Mouse (Mus musculus) CD8-positive naive resting alpha-beta T cell, adult 2 months (primary cell): ENCODE data around the gene Dock6.
A peak's percentile ranks its signal among the peaks of the same experiment; 100 is the strongest.
"Not testable (repeated sequence)": the region's sequence is repeated elsewhere in the genome, so short reads cannot be mapped to it uniquely, and the experiment has no call there.

ENCODE experiments used
- DNase-seq, 2 experiments: peaks; one replicate each; pipeline ENCODE4 v3.0.0; 2022; ENCODE audit warnings: low read depth in 2 of 2, low spot score in 2 of 2

Dock6 gene

GRCm38 (mm10) chr9:21816716-21817305, 35.6 kb downstream of the Dock6 start:
- DNase-seq: no peak

DNA sequence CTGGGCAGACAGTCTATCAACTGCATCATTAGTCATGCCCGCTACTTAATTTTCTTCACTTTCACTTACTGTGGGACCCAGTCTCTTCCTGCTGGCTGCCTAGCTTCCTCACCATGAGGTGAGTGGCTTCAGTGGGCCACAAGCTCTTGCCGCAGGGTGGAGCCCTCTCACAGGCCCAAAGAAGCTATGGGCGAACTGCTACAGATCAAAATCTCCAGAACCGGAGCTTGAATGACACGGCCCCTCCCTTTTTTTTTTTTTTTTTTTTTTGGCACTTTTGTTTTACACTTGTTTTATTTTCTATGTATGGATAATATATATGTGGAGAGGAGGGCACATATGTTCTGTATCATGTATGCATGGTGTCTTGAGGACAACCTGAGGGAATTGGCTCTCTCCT, 41.3 kb downstream of the Dock6 start:
- DNase-seq: no peak

DNA sequence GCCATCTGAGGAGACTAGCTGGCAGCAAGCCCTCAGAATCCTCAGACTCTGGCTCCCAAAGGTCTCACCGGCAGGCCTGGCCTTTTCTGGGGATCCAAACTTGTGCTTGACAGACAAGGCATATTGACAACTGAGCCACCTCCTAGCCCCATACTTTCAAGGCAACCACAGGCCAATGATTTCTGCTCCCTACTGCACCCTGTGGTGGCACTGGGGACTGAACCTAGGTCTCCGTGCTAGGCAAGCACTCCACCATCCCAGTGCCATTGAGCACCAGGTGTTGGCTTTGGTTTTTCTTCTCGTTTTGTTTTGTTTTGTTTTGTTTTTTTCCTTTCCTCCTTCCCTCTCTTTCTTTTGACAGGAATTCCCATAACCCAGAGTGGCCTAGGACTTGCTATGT, 43.9 kb downstream of the Dock6 start:
- no peak for DNase-seq

DNA sequence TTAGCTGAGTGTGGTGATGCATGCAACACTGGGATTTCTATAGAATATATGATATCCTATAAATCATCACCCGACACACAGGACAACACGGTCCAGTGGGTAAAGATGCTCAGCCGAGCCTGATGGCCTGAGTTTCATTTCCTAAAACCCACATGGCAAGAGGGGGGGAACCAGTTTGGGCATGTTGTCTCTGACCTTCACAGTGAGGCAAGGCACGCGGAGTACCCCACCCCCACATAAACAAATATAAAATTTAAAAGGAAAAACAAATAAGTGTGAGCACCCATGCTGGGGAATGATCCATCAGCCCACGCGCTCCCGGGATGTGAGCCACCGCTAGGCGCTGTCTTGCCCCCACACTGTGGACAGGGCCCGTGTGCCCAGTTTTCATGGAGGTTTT, 45.5 kb downstream of the Dock6 start:
- no peak for DNase-seq

DNA sequence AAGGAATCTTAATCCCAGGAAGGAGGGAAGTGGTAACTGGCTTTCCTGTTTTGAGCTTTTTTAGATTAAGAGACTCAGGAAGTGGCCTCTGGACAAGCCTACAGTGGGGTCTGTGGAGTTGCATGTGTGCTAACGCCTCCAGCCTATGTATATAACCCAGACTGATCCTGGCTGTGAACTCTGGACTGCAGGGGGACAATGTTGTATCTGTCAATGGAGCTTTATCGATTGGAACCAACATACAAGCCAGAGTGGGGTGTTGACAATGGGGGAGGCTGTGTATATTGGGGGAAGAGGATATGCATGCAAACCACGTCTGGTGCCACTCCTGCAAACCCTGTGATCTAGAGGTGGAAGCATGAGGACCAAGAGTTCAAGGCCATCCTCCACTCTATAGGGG, 46.1 kb downstream of the Dock6 start:
- DNase-seq: no peak

DNA sequence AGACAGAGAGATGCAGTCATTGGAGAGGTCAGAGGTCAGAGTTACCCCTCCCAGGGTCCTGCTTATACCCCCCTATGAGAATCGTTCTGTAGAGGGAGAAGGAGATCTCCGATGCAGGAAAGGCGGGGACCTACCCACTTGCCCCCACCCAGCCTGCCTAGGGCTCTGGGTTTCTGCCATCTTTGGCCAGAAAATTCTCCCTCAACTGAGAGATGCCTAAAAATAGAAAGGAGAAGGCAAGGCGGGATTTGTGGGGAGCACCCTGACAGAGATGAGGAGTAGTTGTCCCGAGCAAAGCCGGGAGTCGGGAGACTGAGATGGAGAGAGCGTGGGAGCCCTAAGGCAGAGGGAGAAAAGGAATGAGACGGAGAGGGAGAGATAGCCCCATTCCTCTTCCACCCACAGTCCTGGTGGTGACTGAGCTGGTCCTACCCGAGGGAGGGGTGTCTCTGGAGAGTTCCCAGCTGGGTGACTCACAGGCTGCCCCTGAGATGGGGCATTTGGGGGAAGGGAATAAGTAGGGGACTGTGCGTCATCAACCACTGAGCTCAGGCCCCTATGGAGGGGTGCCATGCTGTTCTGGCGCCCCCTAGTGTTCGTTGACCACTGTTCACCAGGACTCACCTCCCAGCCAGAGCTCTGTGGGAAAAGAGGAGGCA, 48.3 kb downstream of the Dock6 start:
- peak; percentile 56 to 63 for DNase-seq

- no peak for DNase-seq
These were observed 50.8 kb downstream of the Dock6 start for GRCm38 (mm10) chr9:21801591-21801990.

DNA sequence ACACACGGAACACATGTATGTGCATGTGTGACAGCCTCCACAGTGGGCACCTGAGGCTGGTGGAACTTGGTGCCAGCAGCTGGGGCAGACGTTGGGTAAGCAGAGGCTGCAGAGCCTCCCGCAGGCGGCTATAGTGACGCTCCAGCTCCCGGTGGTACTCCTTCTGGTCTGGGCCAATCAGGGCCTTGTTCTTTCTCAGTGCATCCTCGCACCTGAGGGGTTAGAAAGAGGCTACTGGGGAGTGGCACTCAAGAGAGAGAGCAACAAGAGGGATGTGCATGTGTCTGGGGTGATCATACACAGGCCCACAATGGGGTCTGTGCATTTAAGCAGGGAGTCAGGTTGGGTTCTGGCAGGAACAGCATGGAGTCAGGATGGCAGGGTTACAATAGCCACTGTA, 51.3 kb downstream of the Dock6 start:
- DNase-seq: no peak

GRCm38 (mm10) chr9:21799010-21799350, 53.5 kb downstream of the Dock6 start:
- no peak for DNase-seq

DNA sequence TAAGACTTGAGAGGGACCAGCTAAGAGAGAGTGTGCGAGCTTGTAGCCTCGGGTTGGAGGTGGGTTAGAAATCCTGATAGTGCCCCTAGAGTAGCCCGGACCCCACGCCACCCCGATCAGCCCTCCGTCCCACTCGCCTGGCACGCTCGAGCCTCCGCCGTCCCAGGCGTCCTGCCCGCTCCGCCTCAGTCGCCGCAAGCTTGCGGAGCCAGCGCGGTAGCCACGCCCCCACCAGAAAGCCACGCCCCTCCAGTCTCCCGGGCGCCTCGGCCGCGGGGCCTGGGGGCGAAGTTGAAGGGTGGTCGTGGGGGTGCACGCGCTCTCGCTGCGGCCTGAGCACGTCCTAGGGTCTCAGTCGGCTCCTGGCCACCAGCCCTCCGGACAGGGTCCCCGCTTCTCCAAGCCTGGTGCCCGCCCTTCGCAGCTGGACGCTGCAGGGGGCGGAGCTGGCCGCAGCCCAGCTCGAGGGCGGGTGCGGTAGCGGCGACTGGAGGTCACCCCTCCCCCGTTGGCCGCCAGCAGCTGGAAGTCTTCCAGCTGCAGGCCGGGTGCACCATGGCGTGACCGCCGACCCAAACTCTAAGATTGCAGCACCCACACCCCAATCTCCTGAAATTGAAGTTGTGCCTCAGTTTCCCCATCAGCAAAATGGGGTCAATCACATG, 54.0 kb downstream of the Dock6 start, which contains the start of gene Kank2:
TSS of gene Kank2 (minus strand) at position 400 of the 665 bp plus-strand sequence.
- DNase-seq: peak; percentile 26 to 51

DNA sequence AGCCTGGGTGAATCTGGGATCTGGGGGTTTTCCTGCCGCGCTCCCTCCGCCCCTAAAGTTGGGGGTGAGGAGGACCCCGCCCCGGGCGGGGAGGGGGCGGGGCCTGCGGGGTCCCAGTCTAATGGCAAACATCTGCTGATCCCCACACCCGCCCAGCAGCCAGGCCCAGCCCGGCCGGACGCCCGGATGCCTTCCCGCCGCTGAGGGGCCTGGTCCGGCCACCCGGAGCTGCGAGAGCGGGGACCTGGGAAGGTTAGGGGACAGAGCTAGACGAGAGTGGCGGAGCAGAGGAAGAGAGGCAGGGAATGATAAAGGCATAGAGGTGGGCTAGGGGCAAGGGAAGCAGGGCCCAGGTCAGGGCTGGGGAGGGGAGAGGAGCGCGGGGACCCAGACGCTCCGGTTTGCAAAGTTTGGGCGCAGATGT, 54.5 kb downstream of the Dock6 start:
- DNase-seq: no peak

GRCm38 (mm10) chr9:21796919-21797318, 55.5 kb downstream of the Dock6 start:
- DNase-seq: no peak

DNA sequence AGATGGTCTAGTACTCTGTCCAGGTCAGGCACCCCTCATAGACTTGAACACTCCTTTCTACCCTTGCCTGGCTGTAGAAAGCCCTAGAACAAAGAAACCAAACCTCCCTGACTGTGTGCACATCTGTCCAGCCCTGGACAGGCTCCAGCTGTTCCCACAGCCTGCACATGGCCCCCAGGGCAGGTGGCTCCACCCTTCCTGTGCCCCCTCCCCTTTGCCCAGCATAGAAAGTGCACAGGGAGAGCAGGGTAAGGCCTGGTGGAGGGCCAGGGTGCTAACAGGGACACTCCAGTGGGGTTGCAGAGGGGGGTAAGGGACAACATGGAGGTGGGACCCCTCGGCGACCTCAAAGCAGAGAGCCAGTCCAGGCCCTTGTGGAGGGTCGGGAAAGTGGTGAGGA, 56.2 kb downstream of the Dock6 start:
- no peak for DNase-seq

DNA sequence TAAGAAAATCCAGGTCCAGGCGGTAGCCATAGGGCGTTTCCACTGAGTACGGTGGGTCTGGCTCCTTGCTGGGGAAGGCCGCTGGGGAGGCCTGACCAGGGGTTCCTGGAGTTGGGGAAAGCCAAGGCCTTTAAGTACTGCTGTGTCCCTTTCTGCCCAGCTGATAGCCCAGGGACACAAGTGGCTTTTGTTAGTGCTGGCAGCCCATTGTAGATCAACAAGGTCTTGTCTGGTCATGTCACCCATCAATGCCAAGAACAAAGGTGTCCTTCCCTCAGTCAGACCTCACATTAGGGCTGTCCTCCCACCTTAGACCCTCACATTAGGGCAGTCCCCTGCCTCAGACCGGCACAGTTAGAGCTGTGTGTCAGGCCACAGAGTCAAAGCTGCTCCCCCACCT, 56.9 kb downstream of the Dock6 start:
- no peak for DNase-seq

DNA sequence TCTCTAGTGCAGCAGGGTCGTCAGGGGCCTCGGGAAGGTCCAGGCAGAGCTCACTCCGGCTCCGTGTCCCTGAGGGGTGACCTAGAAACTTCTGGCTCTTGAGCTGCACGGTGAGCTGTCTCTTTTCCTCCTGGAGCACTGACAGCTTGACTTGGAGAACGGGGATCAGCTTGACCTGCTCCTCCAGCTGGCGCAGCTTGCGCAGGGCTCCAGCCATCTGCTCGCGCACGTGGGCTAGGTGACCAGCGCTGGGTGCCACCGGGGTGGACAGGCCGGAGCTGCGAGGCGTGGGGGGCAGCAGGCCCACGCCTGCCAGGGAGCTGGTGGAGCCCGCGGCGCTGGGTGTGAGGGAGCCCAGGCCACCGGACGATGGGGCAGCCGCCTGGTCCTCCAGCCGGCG, 57.5 kb downstream of the Dock6 start:
- DNase-seq: no peak

GRCm38 (mm10) chr9:21794344-21794834, 58.0 kb downstream of the Dock6 start:
- DNase-seq: no peak

DNA sequence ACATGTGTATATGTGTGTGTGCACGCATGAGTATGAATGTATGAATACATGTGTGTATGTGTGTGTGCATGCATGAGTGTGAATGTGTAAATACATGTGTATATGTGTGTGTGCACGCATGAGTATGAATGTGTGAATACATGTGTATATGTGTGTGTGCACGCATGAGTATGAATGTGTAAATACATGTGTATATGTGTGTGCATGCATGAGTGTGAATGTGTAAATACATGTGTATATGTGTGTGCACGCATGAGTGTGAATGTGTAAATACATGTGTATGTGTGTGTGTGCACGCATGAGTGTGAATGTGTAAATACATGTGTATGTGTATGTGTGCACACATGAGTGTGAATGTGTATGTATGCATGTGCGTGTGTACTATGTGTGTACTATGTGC, 58.9 kb downstream of the Dock6 start:
- not testable (repeated sequence) for DNase-seq

DNA sequence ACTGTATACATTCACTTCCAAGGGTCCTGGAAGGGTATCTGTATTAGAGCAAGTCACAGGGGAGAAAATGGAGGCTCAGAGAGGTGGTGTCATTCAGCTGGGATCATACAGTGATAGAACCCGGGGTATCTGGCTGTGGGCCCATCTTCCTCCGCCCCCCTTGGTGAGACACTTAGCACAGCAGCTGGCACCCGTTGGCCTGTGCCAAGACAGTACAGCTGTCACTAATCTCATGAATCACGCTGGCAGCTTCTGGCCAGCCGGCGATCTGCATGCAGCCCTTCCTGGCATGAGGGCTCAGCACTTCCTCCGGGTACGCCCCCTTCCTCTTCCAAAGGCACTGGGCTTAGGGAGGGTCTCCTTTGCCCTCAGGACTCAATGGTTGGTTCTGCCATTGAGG, 59.8 kb downstream of the Dock6 start:
- DNase-seq: no peak

- DNase-seq: no peak
These were observed 60.6 kb downstream of the Dock6 start for GRCm38 (mm10) chr9:21791861-21792260.

DNA sequence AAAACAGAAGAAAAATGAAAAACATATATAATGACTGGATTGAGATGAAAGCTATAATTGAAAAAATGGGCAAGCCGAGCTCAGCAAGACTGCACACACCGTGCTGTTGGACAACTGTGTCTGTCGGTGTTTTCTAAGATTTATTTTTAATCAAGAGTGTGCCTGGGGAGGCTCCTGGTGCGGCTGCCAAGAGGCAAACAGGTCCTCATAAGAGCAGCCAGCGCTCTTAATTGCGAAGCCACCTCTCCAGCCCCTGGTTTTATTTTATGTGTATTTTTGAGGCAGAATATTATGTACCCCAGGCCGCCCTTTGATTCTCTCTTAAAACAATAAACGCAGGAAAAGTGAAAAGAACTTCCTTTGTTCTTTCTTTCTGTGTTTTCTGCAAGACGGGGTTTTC, 64.2 kb downstream of the Dock6 start:
- no peak for DNase-seq

- no peak for DNase-seq
These were observed 64.8 kb downstream of the Dock6 start for GRCm38 (mm10) chr9:21787654-21788053.

DNA sequence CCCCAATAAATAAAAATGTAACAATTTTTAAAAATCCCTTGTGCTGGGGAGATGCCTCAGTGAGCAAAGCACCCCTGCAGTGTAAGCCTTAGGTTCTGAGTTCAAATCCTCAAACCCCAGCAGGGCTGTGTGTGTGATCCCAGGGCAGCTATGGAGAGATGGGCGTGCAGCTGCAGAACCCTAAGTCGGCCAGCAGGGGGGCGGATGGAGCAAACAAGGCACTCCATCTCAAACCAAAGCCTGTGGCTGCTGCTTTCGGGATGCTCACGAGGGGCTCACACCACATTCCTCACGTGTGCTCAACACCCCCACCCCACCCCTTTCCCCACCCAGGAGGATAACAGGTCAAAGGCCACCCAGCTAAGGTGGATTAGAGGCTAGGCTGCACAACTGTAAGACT, 65.5 kb downstream of the Dock6 start:
- peak; percentile 35 to 52 for DNase-seq
